Mouse (Mus musculus): ENCODE data around the gene Osbpl3.

The Osbpl3 gene

DNA sequence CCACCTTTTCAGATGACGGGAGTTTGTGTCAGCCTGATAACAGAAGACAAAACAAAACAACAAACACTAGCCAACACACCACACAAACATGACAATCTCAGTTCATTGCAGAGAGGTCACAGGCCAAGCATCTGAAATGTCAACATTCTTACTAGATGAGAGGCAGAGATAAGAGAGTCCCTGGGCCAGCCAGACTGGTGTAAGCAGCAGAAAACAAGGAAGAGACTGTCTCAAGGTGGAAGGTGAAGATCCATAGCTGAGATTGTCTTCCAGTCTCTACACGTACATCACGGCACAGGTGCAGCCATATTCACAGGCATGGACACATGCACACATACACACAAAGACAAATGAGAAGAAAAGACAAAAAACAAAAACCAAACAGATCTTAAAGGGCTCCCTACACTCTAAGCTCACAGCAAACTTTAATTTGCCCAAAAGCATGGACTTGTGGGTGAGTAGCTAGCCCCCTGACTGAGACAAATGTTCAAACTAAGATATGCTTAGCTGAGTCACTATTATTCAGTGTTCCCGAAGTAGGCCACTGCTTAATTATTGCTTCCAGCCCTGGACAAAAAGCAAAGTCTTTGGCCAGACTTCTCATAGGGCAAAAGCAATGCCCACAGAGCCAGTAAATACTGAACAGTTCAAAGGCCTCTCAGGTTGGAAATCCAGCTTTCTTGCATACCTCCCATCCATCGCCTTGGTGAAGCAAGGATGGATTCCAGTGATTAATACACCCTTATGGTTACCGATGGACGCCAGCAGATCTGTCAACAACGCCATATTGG lies 87.3 kb downstream of the Osbpl3 start:
- DNase-seq, result peak; percentile 37 to 64

DNA sequence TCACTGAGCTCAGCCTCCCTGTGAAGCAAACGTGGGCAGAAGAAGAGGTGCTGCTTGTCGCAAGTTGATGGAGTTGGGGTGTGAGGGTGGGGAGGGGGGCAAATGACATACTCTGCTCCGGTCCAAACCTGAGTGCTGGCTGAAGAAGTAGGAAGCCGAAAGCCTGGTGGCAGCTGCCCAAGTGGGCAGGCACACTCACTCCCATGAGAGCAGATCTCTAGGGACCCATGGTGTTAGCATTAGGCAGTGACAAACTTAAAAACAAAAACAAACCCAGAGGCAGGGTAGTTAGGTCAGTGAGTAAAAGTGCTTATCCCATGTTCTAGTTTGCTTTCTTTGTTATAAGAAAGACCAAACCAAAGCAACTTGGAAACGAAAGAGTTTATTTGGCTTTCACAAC lies 88.2 kb downstream of the Osbpl3 start:
- DNase-seq, result no peak

DNA sequence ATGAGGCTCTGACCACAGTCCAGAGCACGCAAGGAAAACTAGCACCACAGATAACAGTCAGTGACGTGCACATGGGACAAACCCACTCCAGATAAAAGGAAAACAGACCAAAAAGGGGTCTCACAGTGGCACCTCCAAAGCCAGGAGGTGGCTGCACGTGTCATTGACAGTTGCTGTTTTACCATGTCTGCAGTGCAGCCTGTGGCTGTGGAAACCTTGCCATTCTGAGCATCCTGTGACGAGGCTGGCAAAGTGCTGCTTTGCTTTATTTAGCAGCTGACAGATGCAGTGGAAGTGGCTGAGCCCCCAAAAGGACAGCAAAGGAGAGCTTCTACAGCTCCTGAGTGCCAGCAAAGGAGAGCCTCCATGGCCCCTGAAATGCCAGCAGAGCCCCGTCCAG lies 89.3 kb downstream of the Osbpl3 start:
- DNase-seq, result no peak

DNA sequence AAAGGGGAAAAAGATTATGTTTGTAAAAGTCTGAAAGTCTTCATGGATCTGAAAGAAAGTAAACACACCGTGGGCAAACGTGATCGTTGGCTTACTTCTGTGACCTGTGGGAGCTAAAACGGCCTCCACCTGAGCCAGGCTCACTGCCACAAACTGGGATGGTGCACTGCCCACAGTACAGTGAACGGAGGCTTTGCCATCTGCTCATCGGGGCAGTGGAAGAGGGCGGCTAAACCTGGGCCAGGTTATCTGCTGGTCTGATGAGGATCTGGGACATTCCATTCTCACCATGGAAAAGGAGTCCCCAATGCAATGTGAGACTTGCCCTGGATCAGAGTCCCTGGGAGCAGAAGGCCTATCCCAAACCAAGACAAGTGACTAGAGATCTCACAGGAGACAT lies 89.7 kb downstream of the Osbpl3 start:
- no peak for DNase-seq

DNA sequence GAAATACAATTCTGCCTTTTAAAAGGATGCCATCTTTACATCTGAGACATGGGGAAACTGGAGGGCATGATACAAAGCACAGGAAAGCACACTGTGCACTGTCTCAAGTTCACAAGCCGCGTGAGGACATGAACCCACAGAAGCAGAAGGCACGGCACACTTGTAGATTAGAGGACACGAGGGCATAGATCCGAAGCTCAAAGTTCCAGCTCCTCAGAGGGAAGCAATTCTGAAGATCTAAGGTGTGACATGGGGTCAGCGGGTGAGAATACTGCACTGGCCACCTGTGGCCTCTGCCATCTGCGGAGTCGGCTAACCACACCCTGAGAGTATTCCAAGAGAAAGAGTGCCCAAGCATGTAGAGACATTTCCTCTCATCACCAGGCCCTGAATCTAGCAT lies 91.6 kb downstream of the Osbpl3 start:
- peak; percentile 47 to 57 for DNase-seq

DNA sequence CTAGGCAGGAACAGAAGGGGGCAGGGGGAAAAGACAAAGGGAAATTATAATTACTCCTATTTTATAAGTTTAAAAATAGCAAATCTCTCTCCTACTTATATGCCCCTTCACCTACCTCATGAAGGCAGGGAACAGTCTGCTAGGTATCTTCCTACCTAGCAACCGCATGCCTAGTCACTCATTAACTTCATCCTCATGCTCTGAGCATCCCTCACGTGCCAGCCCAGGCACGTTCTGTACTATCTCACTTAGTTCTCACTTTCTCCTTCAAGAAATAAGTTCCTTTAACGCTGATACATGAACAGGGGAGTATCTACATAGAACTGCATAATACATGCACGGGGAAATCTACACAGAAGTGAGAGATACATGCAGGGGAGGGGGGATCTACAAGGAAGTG lies 92.6 kb downstream of the Osbpl3 start:
- DNase-seq, result peak; percentile 67 to 79

DNA sequence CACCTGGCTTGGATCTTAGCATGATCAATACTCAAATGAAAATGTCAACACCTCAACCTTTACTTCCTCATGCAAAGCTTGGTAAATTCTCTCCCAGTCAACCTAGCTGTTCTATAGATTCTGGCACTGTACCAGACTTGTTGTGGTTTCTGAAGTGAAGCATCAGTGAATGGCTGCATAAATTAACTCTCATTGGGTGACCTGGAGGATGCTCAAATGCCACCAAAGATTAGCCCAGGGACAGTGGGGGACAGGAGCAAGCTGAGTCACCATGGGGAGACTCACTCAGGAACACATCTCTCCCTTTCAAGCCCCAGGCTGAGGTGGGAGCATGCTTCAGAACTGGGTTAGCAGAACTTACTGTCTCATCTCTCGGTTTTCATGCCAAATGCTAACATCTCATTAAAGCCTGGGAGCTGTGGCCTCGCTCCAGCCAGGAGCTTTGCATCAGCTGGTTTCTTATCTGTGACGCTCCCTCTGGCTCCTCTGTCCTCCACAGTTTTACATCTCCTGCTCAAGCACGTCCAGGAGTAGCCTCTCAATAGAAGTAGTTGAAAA lies 93.2 kb downstream of the Osbpl3 start:
- DNase-seq, result no peak

DNA sequence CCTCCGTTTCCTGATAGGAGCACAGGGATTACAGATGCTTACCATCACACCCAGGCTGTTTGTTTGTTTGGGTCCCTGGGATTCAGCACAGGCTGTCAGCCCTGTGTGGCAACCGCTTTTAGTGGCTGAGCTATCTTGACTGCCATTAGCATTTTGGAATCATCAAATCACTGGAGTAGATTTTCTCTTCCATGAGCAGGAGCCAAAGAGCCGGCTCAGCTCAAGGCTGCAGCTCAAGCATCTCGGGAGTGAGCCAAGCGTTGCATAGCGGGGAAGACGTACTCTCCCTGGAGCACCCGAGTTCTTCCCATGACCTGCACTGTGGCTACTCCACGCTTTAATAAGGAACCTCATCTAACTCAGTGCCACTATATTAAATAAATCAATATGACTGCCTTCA lies 93.8 kb downstream of the Osbpl3 start:
- no peak for DNase-seq

DNA sequence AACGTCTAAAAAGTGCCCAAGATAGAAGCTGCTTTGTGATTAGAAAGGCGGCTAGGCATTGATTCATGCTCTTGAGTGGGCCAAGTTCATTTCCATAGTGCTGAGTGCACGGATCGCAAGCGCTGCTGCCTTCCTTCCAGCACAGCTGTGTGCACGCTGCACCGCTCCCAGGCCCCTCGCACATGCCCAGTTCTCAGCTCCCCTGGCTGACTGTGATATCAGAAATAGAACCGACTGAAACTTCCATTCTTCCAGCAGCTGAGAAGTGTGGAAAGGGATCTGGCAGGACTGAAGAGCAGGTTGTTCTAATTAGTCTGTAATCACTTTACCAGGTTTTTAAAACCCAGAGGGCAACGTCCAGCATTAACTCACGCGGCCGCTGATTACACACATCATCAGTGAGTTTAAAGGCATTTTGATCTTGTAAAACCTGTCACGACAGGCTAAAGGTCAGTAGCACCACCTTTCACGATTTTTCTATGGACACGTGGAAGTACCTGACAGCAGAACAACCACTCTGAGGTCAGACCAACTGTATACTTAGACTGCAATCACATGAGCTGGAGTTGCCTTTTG lies 97.8 kb downstream of the Osbpl3 start:
- peak; percentile 64 to 69 for DNase-seq

DNA sequence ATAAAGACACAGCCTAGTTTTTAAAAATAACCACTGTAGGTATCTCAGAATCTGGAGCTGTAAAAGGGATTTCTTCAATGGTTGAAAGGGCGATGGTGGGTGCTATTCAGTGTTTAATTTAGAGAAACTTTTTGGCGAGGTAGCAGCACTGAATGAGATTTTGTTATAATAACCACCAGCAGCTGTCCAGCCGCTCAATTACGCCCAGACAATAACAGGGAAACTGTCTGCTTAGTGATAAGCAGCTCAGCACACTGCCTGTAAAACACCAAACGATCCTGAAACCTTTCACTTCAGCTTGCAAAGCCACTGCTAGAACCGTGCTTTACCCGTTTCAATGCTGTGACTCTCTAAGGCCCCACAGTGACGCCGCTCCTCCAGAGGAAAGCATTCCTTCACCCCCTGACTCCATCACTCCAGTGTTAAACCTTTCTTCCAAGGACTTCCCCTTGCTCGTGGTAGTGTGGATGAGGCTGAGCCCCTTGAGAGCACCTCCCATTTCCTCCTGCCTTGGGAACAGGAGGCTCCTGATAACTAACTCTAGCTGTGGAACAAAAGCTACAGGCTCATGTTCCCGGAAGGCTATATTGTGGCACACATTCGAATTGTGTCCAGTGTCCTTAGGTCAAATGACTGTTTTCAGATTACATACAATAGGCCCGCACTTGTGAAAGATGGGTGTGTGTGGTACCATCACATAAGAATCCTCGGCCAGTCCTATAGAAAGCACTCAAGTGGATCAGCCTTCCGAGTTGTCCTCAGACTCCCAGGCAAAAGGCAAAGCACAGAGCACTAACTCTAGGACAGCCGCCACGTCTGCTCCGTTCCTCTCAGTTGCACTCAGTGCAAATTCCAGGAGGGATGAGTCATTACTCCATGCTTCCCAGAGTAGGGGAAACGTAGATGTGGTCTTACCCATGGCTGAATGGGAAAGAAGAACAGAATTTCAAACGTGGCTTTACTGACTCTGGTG lies 101.0 kb downstream of the Osbpl3 start:
- peak; percentile 38 to 39 for DNase-seq

DNA sequence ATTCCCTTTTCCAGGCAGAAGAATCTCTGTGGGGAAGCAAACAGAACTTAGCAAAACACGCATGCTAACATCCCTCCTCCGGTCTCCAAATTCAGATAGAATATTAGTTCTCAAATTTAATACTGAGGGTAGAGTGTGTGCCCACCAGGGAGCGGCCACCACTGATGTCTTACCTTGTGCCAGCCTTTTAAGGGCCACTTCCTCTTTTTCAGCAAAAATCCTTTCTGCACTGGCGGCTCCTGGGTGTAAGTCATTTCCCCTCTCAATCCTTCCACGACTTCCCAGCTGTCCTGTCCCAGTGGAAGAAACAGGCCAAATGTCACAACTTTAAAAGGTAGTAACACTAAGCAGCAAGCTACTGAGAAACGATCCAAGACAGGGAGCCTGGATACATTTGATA lies 103.2 kb downstream of the Osbpl3 start:
- no peak for DNase-seq

DNA sequence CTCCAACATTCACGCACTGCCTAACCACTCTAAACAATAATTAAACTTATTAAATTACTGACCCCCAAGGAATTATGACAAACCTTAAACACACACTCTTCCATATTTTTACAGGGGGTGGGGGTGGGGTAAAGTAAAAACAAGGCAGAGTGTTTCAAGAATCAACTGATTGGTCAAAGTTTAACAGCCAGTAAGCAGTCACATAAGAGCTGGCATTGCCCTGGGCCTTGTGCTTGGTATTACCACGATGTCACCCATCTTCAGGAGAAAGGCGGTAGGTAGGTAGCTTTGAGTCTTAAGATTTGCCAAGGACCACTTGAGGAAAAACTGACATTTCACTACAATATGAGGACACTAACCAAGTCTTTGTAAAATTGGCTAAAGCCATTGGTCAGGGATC lies 105.1 kb downstream of the Osbpl3 start:
- DNase-seq, result peak; percentile 38 to 40

DNA sequence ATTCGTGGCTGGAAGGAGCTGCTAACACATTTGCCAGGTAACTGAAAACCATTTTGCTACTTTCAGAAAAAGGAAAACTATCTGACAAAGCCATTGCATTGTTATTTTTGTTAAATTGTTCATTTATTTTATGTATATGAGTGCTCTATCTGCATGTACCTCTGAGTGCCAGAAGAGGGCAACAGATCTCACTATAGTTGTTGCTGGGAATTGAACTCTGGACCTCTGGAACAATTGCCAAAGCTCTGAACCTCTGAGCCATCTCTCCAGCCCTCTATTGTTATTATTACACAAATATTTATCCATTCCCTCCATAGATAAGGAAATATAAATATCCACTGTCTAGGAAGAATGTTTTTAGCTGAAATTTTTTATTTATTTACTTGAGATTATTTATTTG lies 107.4 kb downstream of the Osbpl3 start:
- no peak for DNase-seq

DNA sequence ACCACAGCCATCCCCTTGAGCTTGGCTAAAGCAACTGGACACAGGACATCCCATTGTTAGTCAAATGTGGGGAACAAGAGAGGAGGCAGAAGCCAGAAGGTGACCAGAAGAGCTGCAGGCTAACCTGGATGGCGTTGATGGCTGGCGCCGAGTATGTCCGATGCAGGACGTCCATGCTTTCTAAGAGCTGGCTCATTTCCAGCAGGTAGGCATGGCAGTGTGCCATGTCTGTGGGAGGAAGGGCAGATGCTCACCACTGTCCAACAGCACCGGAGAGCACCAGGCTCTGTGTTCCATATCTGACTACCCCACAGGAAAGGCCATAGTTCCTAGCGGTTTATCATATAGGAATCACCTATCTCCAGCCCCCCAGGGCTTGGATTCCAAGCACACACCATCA lies 109.8 kb downstream of the Osbpl3 start:
- peak; percentile 43 to 77 for DNase-seq

DNA sequence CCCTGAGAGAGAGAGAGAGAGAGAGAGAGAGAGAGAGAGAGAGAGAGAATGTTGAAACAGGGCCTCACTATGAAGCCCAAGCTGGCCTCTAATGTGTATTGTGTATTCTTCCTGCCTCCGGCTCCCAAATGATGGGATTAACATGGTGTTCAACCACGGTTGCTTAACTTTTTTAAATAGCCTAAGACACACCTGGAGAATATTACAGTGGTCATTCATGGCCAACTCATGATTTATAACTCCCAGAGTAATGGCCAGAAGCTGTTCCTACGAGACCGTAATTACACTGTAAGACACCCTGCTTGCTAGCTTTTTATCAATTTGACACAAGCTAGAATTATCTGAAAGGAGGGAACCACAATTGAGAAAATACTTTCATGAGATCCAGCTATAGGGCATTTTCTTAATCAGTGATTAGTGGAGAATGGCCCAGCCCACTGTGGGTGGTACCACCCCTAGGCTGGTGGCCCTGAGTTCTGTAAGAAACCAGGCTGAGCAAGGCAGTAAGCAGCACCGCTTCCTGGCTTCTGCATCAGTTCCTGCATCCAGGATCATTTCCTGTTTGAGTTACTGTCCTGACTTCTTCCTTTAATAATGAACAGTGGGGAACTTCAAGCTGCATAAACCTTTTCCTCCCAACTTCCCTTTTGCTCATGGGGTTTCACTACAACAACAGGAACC lies 115.6 kb downstream of the Osbpl3 start:
- no peak for DNase-seq

DNA sequence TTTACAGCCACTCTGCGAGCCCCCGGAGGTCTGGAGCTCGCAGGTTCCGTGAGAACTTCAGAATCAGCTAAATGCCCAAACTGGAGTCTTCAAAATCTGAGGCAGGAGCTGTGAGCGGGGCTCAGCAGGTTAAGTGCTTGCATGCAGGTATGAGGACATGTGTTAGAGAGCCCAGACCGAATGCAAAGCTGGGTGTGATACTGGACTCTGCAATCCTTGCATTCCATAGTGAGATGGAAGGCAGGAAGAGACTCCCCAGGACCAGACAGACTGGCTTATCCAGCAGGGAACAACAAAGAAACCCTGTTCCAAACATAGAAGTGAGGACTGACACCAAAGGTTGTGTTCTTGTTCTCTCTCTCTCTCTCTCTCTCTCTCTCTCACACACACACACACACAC lies 118.6 kb downstream of the Osbpl3 start:
- no peak for DNase-seq

DNA sequence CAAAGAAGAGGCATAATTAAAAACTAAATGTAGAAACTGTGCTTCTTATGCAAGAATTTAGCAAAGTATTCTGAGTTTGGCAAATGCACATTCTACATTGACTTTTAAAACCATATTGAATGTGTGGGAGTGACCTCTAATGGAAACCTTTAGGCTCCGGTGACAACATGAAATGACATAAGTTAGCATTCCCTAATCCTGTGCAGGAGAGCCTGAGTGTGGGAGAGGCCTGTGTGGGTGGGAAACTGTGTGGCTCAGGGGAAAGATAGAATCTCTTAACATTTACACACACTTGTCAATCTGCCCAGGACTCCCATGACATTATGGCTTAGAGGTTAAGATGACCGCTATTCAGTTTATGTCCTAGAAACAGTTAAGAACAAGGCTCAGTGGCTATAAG lies 119.6 kb downstream of the Osbpl3 start:
- no peak for DNase-seq

DNA sequence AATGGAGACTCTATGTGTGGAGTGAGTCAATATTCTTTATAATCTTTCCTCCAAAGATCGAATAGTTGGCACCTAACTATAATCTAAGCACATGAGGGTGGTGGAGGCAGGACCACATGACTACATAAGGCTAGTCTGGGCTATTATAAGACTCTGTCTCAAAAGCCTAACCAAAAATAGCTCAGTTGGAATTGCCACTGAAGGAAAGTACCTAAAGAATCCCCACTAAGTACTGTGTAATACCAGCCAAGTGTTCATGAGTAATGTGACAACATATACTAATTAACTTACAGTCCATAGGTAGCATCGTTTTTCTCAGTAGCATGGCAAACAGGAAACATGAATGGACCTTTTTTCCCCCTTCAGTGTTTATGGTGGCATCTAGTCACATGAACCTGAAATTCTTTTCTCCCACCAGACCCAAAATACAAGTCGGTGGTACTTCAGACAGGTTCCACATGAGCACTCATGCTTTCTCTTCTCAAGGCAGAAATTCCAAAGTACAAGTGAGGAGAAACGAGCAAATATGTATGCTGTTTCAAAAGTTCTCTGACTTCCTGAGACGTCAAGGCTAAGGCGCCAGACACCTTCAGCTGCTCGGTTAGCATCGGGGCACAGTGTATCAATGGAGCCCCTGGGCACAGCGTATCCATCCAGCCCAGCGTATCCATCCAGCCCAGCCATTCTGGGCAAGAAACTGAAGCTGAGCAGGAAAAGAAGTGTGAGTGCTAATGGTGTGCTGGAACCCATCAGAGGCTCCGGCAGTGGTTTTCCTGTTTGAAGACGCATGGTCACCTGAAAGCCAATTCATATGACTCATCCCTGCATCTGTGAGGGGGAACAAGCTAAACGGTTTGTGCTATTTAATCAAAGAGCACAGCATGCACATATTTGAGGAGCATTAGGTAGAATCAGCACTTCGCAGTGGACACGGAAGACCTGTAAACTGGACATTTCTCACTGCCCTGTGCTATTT lies 120.9 kb downstream of the Osbpl3 start:
- peak; percentile 20 to 37 for DNase-seq

DNA sequence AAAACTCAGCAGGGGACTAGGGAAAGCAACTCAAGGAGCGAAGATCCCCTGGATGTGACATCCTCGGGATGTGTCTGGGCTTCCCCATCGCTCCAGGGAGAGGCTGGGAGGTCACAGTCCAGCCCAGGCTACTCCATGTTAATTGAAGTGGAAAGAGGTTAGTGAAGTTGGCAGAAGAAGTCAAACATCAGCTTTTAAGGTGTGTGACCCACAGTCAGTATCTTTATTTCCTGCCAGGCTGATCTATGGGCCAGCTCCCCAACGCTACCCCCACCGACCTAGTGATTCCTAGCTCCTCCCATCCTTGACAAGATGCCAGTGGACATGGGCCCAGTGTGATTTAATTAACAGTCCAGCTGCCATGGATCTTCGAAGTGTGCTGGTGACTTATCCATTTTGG lies 122.7 kb downstream of the Osbpl3 start:
- DNase-seq, result peak; percentile 77 to 87

DNA sequence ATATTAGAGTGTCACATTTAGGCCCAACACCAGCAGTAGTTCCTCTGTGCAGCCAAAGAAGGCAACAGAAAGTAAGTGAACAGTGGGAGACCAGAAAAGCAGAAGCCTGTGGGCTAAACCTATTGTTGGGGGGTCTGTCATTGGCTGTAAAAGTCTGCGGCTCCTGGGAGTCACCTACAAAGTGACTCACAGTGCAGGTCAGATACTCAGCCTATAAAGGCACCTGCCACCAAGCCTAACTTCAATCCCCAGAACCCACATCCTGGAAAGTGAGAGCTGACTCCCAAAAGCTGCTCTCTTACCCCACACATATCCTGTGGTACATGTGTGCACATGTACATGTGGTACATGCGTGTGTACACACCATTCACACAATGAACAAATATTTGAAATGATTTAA lies 124.5 kb downstream of the Osbpl3 start:
- no peak for DNase-seq

DNA sequence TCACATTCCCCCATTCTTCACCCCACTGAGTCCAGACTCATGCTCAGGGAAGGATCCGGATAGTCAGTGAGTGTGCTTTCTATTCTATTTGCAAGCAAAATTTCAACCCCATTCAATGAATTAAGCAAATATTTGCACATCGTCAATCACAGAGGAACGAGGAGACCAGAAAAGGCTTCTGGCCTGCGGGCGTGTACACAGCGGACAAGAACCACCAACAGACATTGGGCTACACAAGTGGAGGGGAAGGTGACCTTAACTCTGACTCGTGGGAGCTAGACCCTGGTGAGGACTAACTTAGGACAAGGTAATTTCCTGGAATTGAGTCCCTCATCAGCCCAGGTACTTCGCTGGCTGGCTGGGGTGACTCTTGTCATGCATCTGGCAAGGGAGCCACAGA lies 126.6 kb downstream of the Osbpl3 start:
- no peak for DNase-seq
